Mouse (Mus musculus): ENCODE measurements at regions not wholly inside any gene's neighbourhood (a gene's known extent, or its start where the extent isn't known, plus 50 kb on each side); places are given as distances from the start of the nearest gene placed in this dataset.

GRCm38 (mm10) chr6:98435676-98436075 is 93.1 kb upstream of the Gm765 start:
- Histone ChIP-seq H3K27ac (no peak overlapping the region), H3K36me3 (no peaks in the 10 kb centered on the region), H3K9ac (no peak overlapping the region), H3K27me3 (no peaks in the 10 kb centered on the region), H3K4me3 (no peak overlapping the region), H3K9me3 (no peaks in the 10 kb centered on the region), H3K4me1 (no peaks in the 10 kb centered on the region), H3K4me2 (0 out of 2 replicates have a peak overlapping the region, but pooled peaks have one; percentile 16)
- 23% methylated on average over 6 of the region's 6 CpGs for whole genome bisulfite sequencing
- no peak for ATAC-seq (ENCODE audit: insufficient number of reproducible peaks, insufficient read depth, low FRiP score, low TSS enrichment, low read depth)

- Histone ChIP-seq H3K4me2 (no peak overlapping the region), H3K4me3 (no peak overlapping the region), H3K9ac (no peak overlapping the region), H3K27ac (no peak overlapping the region), H3K4me1 (no peaks in the 10 kb centered on the region), H3K36me3 (no peaks in the 10 kb centered on the region), H3K27me3 (no peaks in the 10 kb centered on the region), H3K9me3 (no peaks in the 10 kb centered on the region)
- no peak for ATAC-seq (ENCODE audit: insufficient number of reproducible peaks, insufficient read depth, low FRiP score, low TSS enrichment, low read depth)
- 43% methylated on average over 6 of the region's 6 CpGs for WGBS
Measured at GRCm38 (mm10) chr6:98433286-98433685, 90.7 kb upstream of the Gm765 start.

GRCm38 (mm10) chr6:98429120-98429519 is 86.6 kb upstream of the Gm765 start:
- H3K4me1 ChIP-seq: no peaks in the 10 kb centered on the region
- H3K27me3 ChIP-seq: no peaks in the 10 kb centered on the region
- no peak overlapping the region for H3K4me2 ChIP-seq
- 71% methylated on average over 5 of the region's 5 CpGs for WGBS
- H3K9me3 ChIP-seq: no peaks in the 10 kb centered on the region
- no peak overlapping the region for H3K9ac ChIP-seq
- H3K27ac ChIP-seq: no peak overlapping the region
- no peak for ATAC-seq (ENCODE audit: insufficient number of reproducible peaks, insufficient read depth, low FRiP score, low TSS enrichment, low read depth)
- H3K4me3 ChIP-seq: no peak overlapping the region
- H3K36me3 ChIP-seq: no peaks in the 10 kb centered on the region

GRCm38 (mm10) chr6:98402605-98403004 is 60.1 kb upstream of the Gm765 start:
- H3K27me3 ChIP-seq: no peaks in the 10 kb centered on the region
- H3K27ac ChIP-seq: no peak overlapping the region
- no peak overlapping the region for H3K9ac ChIP-seq
- ATAC-seq (ENCODE audit: insufficient number of reproducible peaks, insufficient read depth, low FRiP score, low TSS enrichment, low read depth): no peak
- 97% methylated on average over 1 of the region's 1 CpGs for WGBS
- no peak overlapping the region for H3K4me3 ChIP-seq
- H3K9me3 ChIP-seq: no peaks in the 10 kb centered on the region
- no peaks in the 10 kb centered on the region for H3K36me3 ChIP-seq
- H3K4me2 ChIP-seq: no peak overlapping the region
- H3K4me1 ChIP-seq: no peaks in the 10 kb centered on the region

GRCm38 (mm10) chr6:98394589-98394988 is 52.0 kb upstream of the Gm765 start:
- no peak for ATAC-seq (ENCODE audit: insufficient number of reproducible peaks, insufficient read depth, low FRiP score, low TSS enrichment, low read depth)
- no peaks in the 10 kb centered on the region for H3K36me3 ChIP-seq
- no peaks in the 10 kb centered on the region for H3K9me3 ChIP-seq
- H3K27ac ChIP-seq: no peak overlapping the region
- no peak overlapping the region for H3K4me2 ChIP-seq
- H3K4me1 ChIP-seq: no peaks in the 10 kb centered on the region
- H3K4me3 ChIP-seq: no peak overlapping the region
- H3K9ac ChIP-seq: no peak overlapping the region
- 38% methylated on average over 5 of the region's 5 CpGs for WGBS
- H3K27me3 ChIP-seq: no peaks in the 10 kb centered on the region
